Mouse (Mus musculus) forebrain, embryonic 11.5 days (tissue): ENCODE measurements around the gene Ablim1. TPM values are rescaled to one million over a fixed set of nuclear protein-coding genes. Genes with fewer than 3 reads are reported as not detected.

ENCODE experiments used
- ATAC-seq: fragments of 200-750 bp; cut with Nextera tagmentation; replicated peaks from 2 replicates; pipeline ENCODE4 v1.8.0; 2017; ENCODE audit warnings: moderate TSS enrichment; ENCODE audit not compliant: low FRiP score
- DNase-seq: peaks from one replicate; pipeline ENCODE4 v3.0.0-alpha.2; 2017; ENCODE audit warnings: low spot score
- H3K27ac ChIP-seq: fragments of 300-500 bp; sonication (generic); 2 replicates; pipeline ENCODE4 v1.5.1; 2014; ENCODE audit warnings: low read depth, low read length
- H3K27me3 ChIP-seq: fragments of 300-500 bp; sonication (generic); 2 replicates; pipeline ENCODE4 v1.6.1; 2014; ENCODE audit warnings: mild to moderate bottlenecking, low read length, mixed read lengths; ENCODE audit not compliant: control insufficient read depth, insufficient read depth
- H3K36me3 ChIP-seq: fragments of 300-500 bp; sonication (generic); 2 replicates; pipeline ENCODE4 v1.6.1; 2014; ENCODE audit warnings: mild to moderate bottlenecking, low read length, moderate library complexity, mixed read lengths; ENCODE audit not compliant: control insufficient read depth, insufficient read depth
- H3K4me1 ChIP-seq: fragments of 300-500 bp; sonication (generic); replicated peaks from 2 replicates; pipeline ENCODE4 v1.6.1; 2014; ENCODE audit warnings: low read length, mixed read lengths; ENCODE audit not compliant: control insufficient read depth, insufficient read depth
- H3K4me2 ChIP-seq: fragments of 300-500 bp; sonication (generic); 2 replicates; pipeline ENCODE4 v1.6.1; 2014; ENCODE audit warnings: low read depth, mild to moderate bottlenecking, low read length, moderate library complexity, mixed read lengths; ENCODE audit not compliant: severe bottlenecking
- H3K4me3 ChIP-seq: fragments of 300-500 bp; sonication (generic); 2 replicates; pipeline ENCODE4 v1.5.1; 2014; ENCODE audit warnings: low read depth, low read length
- H3K9ac ChIP-seq: fragments of 300-500 bp; sonication (generic); 2 replicates; pipeline ENCODE4 v1.6.1; 2014; ENCODE audit warnings: low read length
- H3K9me3 ChIP-seq: fragments of 300-500 bp; sonication (generic); 2 replicates; pipeline ENCODE4 v1.6.1; 2016; ENCODE audit warnings: low read length, mixed read lengths; ENCODE audit not compliant: control insufficient read depth
- WGBS: fragments of 180-500 bp; shearing (Covaris S2); extraction: QIAGEN DNeasy Blood & Tissue Kit; methylation state at CpG from one replicate; pipeline ENCODE4 v1.1.7; 2014; 5-methylcytosine and 5-hydroxymethylcytosine counted together
- polyA plus RNA-seq: library from polyadenylated mRNA; unstranded; fragments of >200 nt; fragmentation: Nextera tagmentation; extraction: Ambion mirVana; gene quantifications from 2 replicates; pipeline ENCODE4 v1.2.1, GENCODE M21; 2014

The Ablim1 gene
- polyA plus RNA-seq, 1 experiment from 2014 or later, result 17.0 TPM

DNA sequence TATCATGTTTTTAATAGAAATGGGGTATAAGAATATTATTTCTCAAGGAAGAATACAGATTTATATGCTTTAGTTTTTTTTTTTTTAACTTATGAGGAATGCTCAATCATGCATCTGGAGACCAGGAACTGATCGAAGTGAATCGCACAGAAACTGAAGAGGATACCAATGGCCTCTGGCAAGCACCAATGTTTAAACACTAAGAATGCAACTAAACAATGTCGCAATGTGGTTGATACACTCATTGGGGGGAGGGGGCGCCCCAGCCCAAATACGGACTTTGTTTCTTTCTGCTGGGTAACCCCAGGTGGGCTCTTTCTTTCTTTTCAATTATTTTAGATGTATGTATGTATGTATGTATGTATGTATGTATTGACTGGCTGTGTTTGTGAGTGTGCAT lies 90.3 kb downstream of the Ablim1 start:
- H3K4me1 ChIP-seq, result no peaks in the 10 kb centered on the region
- ATAC-seq (no peak), DNase-seq (no peak)
- H3K4me3 ChIP-seq, result no peak overlapping the region
- no peak overlapping the region for H3K27ac ChIP-seq
- no peak overlapping the region for H3K4me2 ChIP-seq
- H3K36me3 ChIP-seq, result no peaks in the 10 kb centered on the region
- no peak overlapping the region for H3K9ac ChIP-seq
- H3K9me3 ChIP-seq, result no peaks in the 10 kb centered on the region
- WGBS, result 88% methylated on average over 5 of the region's 5 CpGs
- no peaks in the 10 kb centered on the region for H3K27me3 ChIP-seq

DNA sequence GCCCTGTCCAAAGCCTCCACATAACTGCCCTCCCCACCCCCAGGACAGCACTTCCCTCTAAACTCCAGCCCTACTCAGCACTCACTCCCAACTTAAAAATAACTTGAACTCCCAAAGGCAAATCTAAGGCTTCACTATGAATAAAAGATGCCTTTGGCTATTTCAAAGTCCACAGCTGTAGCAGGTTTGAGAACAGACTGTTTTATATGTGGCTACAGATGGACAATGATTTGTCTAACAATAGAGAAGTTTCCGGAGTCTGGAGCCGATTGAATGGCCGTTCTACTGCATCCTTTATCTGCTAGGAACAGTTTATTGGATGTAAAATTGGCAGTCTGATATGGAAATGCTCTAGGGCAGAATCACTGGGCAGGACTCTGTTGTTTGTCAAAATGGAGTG lies 91.0 kb downstream of the Ablim1 start:
- H3K27me3 ChIP-seq, result no peaks in the 10 kb centered on the region
- DNase-seq (no peak), ATAC-seq (no peak)
- H3K4me1 ChIP-seq, result no peaks in the 10 kb centered on the region
- no peak overlapping the region for H3K4me2 ChIP-seq
- H3K4me3 ChIP-seq, result no peak overlapping the region
- H3K9ac ChIP-seq, result no peak overlapping the region
- 89% methylated on average over 3 of the region's 3 CpGs for WGBS
- H3K36me3 ChIP-seq, result no peaks in the 10 kb centered on the region
- no peak overlapping the region for H3K27ac ChIP-seq
- H3K9me3 ChIP-seq, result no peaks in the 10 kb centered on the region

DNA sequence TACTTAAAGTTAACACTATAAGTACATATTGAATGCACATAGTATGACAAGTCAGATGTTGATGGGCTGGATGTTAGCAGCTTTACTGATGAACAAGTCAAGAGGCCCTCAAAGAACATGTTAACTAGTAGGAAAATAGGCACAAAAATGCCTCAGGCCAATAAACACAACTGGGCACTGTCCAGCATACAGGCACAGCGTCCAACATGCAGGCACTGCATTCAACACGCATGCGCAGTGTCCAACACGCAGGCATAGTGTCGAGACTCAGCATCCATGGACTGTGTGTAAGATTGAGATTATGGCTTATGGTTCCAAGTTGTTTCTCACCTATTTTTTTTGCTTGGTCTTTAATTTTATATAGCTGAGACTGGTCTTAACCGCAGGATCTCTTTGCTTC lies 92.1 kb downstream of the Ablim1 start:
- DNase-seq (no peak), ATAC-seq (no peak)
- H3K9ac ChIP-seq, result no peak overlapping the region
- no peaks in the 10 kb centered on the region for H3K27me3 ChIP-seq
- no peaks in the 10 kb centered on the region for H3K4me1 ChIP-seq
- no peak overlapping the region for H3K4me3 ChIP-seq
- H3K4me2 ChIP-seq, result no peak overlapping the region
- WGBS, result 93% methylated on average over 6 of the region's 6 CpGs
- H3K36me3 ChIP-seq, result no peaks in the 10 kb centered on the region
- no peak overlapping the region for H3K27ac ChIP-seq
- no peaks in the 10 kb centered on the region for H3K9me3 ChIP-seq

DNA sequence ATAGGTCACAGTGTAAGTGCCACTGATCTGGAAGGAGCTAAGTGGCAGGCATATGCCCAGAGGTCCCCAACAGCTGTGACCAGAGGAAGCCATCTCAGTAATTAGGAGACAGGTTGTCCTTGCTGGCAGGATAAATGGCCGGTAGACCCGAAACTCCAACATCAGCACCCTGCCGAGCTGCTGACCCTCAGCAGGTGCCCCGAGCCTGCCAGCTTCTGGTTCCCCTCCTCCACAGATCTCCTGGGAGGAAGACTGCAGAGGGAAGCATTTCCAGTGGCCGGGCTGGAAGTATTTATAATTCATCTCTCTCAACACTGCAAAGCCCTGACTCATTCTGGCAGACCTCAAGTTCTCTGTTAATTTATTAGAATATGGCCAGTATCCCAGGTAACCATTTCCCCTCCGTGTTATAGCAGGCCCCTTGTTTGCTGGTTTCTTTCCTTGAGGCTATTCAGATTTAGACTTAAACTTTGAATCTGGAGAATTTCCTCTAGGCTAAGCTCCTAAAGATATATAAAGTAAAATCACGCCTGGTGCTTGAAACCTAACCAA lies 93.0 kb downstream of the Ablim1 start:
- H3K9me3 ChIP-seq, result no peaks in the 10 kb centered on the region
- H3K4me1 ChIP-seq, result no peaks in the 10 kb centered on the region
- no peak for DNase-seq
- no peak overlapping the region for H3K27ac ChIP-seq
- no peaks in the 10 kb centered on the region for H3K36me3 ChIP-seq
- ATAC-seq, result no peak
- no peak overlapping the region for H3K9ac ChIP-seq
- H3K4me2 ChIP-seq, result no peak overlapping the region
- 67% methylated on average over 7 of the region's 7 CpGs for WGBS
- no peak overlapping the region for H3K4me3 ChIP-seq
- no peaks in the 10 kb centered on the region for H3K27me3 ChIP-seq

DNA sequence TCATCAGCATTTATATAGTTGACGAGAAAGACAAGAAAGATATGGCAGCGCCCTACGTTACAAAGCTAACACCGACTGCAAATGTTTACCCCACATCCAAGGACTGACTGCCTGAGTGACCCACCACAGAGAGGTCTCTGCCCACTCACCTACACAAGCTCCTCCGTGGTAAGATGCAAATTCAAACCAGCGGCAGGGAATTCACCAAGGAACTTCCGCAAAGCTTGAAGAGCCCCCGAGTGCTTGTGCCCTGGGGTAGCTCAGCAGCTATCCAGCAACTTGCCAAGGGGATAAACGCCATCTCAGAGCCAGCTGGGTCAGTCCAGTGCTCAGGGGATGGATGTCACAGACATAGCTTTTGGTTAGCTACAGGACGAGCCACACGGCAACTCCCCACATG lies 95.0 kb downstream of the Ablim1 start:
- no peak overlapping the region for H3K27ac ChIP-seq
- 75% methylated on average over 11 of the region's 11 CpGs for WGBS
- H3K4me1 ChIP-seq, result no peaks in the 10 kb centered on the region
- ATAC-seq, result no peak
- H3K4me2 ChIP-seq, result no peak overlapping the region
- DNase-seq, result no peak
- no peaks in the 10 kb centered on the region for H3K27me3 ChIP-seq
- no peak overlapping the region for H3K9ac ChIP-seq
- H3K9me3 ChIP-seq, result no peaks in the 10 kb centered on the region
- no peak overlapping the region for H3K4me3 ChIP-seq
- H3K36me3 ChIP-seq, result no peaks in the 10 kb centered on the region

DNA sequence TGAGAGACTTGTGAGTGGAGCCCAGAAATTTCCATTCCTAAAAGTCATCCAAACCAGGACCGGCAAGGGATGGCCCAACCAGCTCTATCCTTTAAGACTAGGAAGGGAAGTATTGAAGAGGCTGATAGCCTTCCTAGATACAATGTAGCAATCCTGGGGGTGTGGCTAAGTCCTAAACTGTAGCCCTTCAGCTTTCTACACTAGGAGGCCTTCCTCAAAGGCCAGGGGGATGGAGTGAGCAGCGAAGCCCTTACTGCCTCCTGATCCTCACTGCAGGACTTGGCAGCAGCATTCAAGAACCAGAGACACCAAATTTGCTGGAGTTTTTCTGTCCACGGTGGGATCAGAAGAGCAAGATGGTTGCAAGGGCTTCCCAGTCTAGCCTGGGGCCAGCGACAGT lies 97.6 kb downstream of the Ablim1 start:
- no peak overlapping the region for H3K9ac ChIP-seq
- H3K27ac ChIP-seq, result no peak overlapping the region
- WGBS, result 82% methylated on average over 4 of the region's 4 CpGs
- ATAC-seq (no peak), DNase-seq (no peak)
- H3K36me3 ChIP-seq, result no peaks in the 10 kb centered on the region
- no peak overlapping the region for H3K4me2 ChIP-seq
- H3K4me1 ChIP-seq, result no peaks in the 10 kb centered on the region
- H3K27me3 ChIP-seq, result no peaks in the 10 kb centered on the region
- H3K4me3 ChIP-seq, result no peak overlapping the region
- H3K9me3 ChIP-seq, result no peaks in the 10 kb centered on the region

DNA sequence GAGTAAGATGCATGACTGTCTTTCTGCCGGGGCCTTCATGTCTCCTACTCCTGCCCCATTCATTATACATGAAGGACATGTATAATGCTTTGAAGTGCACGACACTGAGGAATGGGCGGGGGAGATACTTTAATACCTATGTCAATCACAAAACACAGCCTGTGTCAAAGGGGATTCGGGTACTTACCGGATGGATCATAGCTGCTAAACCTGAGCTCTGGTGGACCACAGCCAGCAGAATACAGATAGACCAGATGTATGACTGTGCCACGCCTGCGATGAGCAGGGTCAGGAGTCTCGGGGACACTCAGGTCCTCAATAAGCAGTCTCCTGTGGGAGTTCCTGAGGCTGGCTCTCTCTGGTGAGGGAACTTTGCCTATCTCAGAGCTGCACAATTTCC lies 99.2 kb downstream of the Ablim1 start:
- no peak for ATAC-seq

DNA sequence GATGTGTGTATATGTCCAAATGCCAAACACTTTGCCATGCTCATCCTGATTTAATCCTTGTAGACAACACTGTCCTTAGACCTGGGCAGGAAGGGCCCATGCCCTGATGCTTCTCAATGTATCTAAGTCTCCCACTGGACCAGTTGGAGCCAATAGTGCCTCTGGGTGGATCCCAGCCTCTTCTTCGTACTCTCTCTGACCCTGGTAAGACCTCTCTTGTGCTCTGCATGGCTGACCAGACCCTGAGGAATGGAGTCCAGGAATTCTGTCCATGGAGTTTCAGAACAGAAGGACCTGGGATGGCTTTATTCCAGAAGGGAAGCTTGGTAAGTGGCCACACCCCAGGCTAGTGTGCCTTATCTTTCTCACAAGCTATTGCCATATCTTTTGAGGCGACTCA lies 102.3 kb downstream of the Ablim1 start:
- no peaks in the 10 kb centered on the region for H3K4me1 ChIP-seq
- H3K9me3 ChIP-seq, result no peaks in the 10 kb centered on the region
- ATAC-seq (no peak), DNase-seq (no peak)
- H3K4me3 ChIP-seq, result no peak overlapping the region
- no peak overlapping the region for H3K4me2 ChIP-seq
- 80% methylated on average over 2 of the region's 2 CpGs for WGBS
- no peaks in the 10 kb centered on the region for H3K27me3 ChIP-seq
- no peak overlapping the region for H3K9ac ChIP-seq
- no peaks in the 10 kb centered on the region for H3K36me3 ChIP-seq
- H3K27ac ChIP-seq, result no peak overlapping the region

More for the DNA sequence above, 99.2 kb downstream of the Ablim1 start:
- no peak overlapping the region for H3K27ac ChIP-seq
- no peaks in the 10 kb centered on the region for H3K27me3 ChIP-seq
- H3K4me2 ChIP-seq, result no peak overlapping the region
- DNase-seq, result no peak
- no peaks in the 10 kb centered on the region for H3K9me3 ChIP-seq
- no peaks in the 10 kb centered on the region for H3K36me3 ChIP-seq
- WGBS, result 84% methylated on average over 8 of the region's 8 CpGs
- no peaks in the 10 kb centered on the region for H3K4me1 ChIP-seq
- H3K9ac ChIP-seq, result no peak overlapping the region
- H3K4me3 ChIP-seq, result no peak overlapping the region

DNA sequence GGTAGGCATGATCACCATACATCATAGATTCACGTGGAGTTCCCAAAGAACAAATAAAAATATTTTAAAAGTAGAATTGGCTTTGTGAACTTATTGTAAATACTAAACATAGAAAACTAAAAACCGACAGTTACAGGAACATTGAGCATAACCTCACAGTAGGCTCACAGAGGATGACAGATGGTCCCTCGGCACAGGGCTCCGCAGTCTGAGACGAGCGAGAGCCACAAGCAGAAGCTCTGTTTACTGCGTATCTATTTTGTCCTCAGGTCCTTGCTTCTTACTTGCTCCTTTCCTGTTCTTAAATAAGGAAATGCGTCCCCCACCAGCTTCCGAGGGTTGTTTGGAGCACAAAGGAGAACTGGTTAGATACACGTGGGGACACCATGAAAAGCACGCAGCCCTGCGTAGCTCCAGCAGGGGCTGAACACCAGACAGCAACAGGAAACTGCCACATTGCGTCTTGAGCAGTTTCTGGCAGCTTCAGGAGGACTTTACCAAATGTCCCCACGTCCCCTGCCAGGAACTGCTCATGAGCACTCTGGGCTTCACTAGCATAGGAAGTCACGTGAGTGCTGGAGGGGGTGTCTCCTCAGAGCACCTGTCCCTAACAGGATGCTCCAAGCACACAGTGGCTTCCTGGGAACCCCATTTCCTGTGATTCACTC lies 103.1 kb downstream of the Ablim1 start:
- ATAC-seq (no peak), DNase-seq (no peak)
- H3K9me3 ChIP-seq, result no peaks in the 10 kb centered on the region
- H3K27ac ChIP-seq, result no peak overlapping the region
- H3K27me3 ChIP-seq, result no peaks in the 10 kb centered on the region
- WGBS, result 82% methylated on average over 15 of the region's 15 CpGs
- H3K4me1 ChIP-seq, result no peaks in the 10 kb centered on the region
- no peak overlapping the region for H3K9ac ChIP-seq
- no peaks in the 10 kb centered on the region for H3K36me3 ChIP-seq
- no peak overlapping the region for H3K4me3 ChIP-seq
- no peak overlapping the region for H3K4me2 ChIP-seq
